Mouse (Mus musculus): ENCODE data around the gene Eri2. TPM values are rescaled to one million over a fixed set of nuclear protein-coding genes. Genes with fewer than 3 reads are reported as not detected.
A peak's percentile ranks its signal among the peaks of the same experiment; 100 is the strongest.

Eri2 gene
- polyA plus RNA-seq (2014; fragmentation: Nextera tagmentation; extraction: Ambion mirVana): 22.6 and 24.5 TPM in 2 replicates

DNA sequence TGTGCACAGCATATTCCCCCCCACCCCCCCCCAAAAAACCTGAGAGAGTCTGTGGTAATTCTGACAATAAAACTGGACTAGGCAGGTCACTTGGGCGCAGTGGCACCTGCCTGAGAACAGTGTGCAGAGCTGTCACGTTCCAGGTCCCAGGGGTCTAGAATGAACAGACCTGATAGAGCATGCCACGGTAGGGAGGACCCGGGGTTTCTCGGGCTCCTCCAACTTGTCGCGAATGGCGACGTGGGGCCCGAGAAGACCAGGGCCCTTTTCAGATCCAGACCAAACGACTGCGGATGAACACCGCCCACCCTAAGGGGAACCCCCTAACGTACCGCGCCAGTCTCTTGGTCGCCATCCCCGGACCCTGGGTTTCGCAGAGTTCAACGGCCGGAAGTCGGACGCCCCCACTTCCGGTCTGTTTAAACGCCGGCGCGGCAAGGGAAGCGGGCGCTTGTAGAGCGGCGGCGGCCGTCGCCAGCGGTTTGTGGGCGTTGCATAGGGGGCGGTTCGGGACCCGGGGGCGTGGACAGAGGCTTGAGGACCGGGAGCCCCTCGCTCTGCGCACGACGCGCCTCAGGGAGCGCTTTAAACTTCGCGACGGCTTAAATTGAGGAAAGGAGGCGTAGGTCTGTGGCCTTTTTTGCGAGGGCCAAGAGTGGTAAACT is at the start of gene Eri2, which contains the start of gene Rexo5:
Gene Eri2, minus strand, starts transcription at position 473 of the 665 bp plus-strand sequence.
Gene Rexo5, plus strand, starts transcription at position 421 of the 665 bp plus-strand sequence.
- peaks cover 13% of the 10 kb centered on the region for H3K4me1 ChIP-seq (replicated peaks; ENCODE audit: control insufficient read depth, insufficient read depth, low read length)
- peak within 1 kb of the TSS; percentile 72 for H3K4me3 ChIP-seq (ENCODE audit: low read depth, low read length)
- under 1% methylated on average over 53 of the region's 53 CpGs for WGBS
- H3K9me3 ChIP-seq (ENCODE audit: control insufficient read depth, low read length): no peaks in the 10 kb centered on the region
- peak within 1 kb of the TSS; percentile 79 for H3K9ac ChIP-seq (ENCODE audit: low read depth, low read length)
- peak within 1 kb of the TSS; percentile 66 for H3K4me2 ChIP-seq
- ATAC-seq (replicated peaks; ENCODE audit: low FRiP score) (peak; percentile 98), DNase-seq (ENCODE audit: low spot score) (peak; percentile 91)
- no peaks in the 10 kb centered on the region for H3K27me3 ChIP-seq (replicated peaks; ENCODE audit: control insufficient read depth, insufficient read depth, low read length)
- H3K36me3 ChIP-seq (ENCODE audit: control insufficient read depth, insufficient read depth, low read length): peaks cover 6% of the 10 kb centered on the region; the same call in 1 of the 2 replicates
- H3K27ac ChIP-seq (ENCODE audit: low read depth, low read length): peak within 1 kb of the TSS; percentile 62

DNA sequence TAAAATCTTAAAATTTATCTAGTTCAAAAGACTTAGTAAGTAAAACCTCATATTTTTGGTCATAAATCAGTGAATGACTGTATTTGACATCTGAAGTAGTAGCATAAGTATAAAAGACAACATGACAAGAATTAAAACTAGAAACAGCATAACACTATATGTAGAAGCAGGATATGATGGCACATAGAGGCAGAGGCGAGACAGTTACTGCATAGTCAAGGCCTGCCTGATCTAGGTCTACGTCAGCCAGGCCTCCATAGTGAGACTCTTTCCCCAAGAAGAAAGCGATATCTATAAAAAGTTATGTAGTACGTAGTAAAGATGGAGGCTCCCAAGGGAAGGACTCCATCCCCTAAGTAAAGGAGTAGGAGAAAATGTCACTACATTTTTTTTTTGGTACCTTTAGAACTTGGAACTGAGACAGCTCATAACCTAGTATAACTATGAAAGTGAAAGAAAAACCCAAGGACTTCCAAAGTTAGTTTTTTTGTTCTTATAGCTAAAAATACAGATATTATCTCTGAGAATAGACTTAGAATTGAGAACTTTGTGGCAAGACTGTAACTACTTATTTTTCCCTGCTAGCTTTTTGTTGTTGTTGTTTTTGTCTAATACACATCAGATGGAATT is 48.1 kb upstream of the Eri2 start:
- ATAC-seq (replicated peaks; ENCODE audit: low FRiP score) (no peak), DNase-seq (ENCODE audit: low spot score) (no peak)
- WGBS: 90% methylated on average over 4 of the region's 4 CpGs
- Histone ChIP-seq H3K27ac (ENCODE audit: low read depth, low read length) (no peak overlapping the region), H3K36me3 (ENCODE audit: control insufficient read depth, insufficient read depth, low read length) (peaks cover 3% of the 10 kb centered on the region; the same call in 1 of the 2 replicates), H3K27me3 (replicated peaks; ENCODE audit: control insufficient read depth, insufficient read depth, low read length) (no peaks in the 10 kb centered on the region), H3K4me3 (ENCODE audit: low read depth, low read length) (no peak overlapping the region), H3K4me2 (no peak overlapping the region), H3K4me1 (replicated peaks; ENCODE audit: control insufficient read depth, insufficient read depth, low read length) (no peaks in the 10 kb centered on the region), H3K9me3 (ENCODE audit: control insufficient read depth, low read length) (no peaks in the 10 kb centered on the region), H3K9ac (ENCODE audit: low read depth, low read length) (no peak overlapping the region)

DNA sequence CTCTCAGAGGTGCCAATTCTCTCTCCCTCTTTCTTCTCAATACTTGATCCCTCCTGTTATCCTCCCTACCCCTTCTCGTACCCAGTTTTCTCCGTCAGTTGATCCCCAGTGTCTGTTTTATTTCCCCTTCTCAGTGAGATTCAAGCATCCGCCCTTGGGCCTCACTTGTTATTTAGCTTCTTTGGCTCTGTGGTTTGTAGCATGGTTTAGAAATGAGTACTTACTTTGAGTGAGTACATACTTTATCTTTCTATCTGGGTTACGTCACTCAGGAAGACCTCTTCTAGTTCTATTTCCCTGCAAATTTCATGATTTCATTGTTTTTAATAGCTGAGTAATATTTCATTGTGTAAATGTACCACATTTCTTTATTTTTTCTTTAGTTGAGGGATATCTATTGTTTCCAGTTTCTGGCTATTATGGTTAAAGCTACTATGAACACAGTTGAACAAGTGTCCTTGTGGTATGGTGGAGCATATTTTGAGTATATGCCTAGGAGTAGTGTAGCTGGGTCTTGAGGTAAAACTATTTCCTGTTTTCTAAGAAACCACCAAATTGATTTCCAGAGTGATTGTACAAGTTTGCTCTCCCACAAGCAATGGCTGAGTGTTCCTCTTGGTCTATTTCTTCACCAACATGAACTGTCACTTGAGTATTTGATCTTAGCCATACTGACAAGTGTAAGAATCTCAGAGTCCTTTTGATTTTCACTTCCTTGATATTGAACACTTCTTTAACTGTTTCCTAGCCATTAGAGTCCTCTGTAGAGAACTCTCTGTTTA is 42.3 kb upstream of the Eri2 start:
- ATAC-seq (replicated peaks; ENCODE audit: low FRiP score) (no peak), DNase-seq (ENCODE audit: low spot score) (no peak)
- Histone ChIP-seq H3K9ac (ENCODE audit: low read depth, low read length) (no peak overlapping the region), H3K4me1 (replicated peaks; ENCODE audit: control insufficient read depth, insufficient read depth, low read length) (no peaks in the 10 kb centered on the region), H3K4me3 (ENCODE audit: low read depth, low read length) (no peak overlapping the region), H3K36me3 (ENCODE audit: control insufficient read depth, insufficient read depth, low read length) (no peaks in the 10 kb centered on the region), H3K4me2 (no peak overlapping the region), H3K9me3 (ENCODE audit: control insufficient read depth, low read length) (no peaks in the 10 kb centered on the region), H3K27ac (ENCODE audit: low read depth, low read length) (no peak overlapping the region), H3K27me3 (replicated peaks; ENCODE audit: control insufficient read depth, insufficient read depth, low read length) (no peaks in the 10 kb centered on the region)
- 78% methylated on average over 4 of the region's 4 CpGs for WGBS

DNA sequence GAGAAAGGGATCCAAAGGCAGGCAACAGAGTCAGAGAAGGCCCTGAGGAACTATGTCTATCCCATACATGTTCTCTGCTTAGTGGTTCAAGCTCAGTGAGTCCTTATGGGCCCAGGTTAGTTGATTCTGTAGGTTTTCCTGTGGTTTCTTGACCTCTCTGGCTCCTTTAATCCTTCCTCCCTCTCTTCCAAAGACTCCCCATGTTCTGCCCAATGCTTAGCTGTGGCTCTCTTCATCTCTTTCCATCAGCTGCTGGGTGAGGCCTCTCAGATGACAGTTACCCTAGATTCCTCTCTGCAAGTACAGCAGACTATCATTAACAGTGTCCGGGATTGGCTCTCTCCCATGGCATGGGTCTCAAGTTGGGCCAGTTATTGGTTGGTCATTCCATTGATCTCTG is 41.5 kb upstream of the Eri2 start:
- no peak overlapping the region for H3K27ac ChIP-seq (ENCODE audit: low read depth, low read length)
- ATAC-seq (replicated peaks; ENCODE audit: low FRiP score) (no peak), DNase-seq (ENCODE audit: low spot score) (no peak)
- H3K27me3 ChIP-seq (replicated peaks; ENCODE audit: control insufficient read depth, insufficient read depth, low read length): no peaks in the 10 kb centered on the region
- H3K36me3 ChIP-seq (ENCODE audit: control insufficient read depth, insufficient read depth, low read length): no peaks in the 10 kb centered on the region
- no peaks in the 10 kb centered on the region for H3K9me3 ChIP-seq (ENCODE audit: control insufficient read depth, low read length)
- 97% methylated on average over 1 of the region's 1 CpGs for WGBS
- H3K9ac ChIP-seq (ENCODE audit: low read depth, low read length): no peak overlapping the region
- no peak overlapping the region for H3K4me2 ChIP-seq
- no peak overlapping the region for H3K4me3 ChIP-seq (ENCODE audit: low read depth, low read length)
- no peaks in the 10 kb centered on the region for H3K4me1 ChIP-seq (replicated peaks; ENCODE audit: control insufficient read depth, insufficient read depth, low read length)

DNA sequence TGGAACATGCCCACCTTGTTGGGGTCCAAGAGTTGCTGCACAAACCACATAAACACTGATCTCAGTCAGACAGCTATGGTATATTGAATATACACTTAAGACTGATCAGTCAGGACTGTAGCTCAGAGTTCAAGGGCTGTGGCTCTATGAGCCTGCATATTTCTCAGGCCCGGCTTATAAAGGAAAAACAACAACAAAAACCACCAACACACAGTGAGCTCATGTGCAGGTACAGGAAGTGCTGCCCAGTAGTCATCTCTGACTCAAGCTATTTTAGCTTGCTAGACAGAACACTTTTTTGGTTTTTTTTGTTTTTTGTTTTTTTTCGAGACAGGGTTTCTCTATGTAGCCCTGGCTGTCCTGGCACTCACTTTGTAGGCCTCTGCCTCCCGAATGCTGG is 14.9 kb upstream of the Eri2 start:
- Histone ChIP-seq H3K27ac (ENCODE audit: low read depth, low read length) (no peak overlapping the region), H3K4me2 (no peak overlapping the region), H3K9me3 (ENCODE audit: control insufficient read depth, low read length) (no peaks in the 10 kb centered on the region), H3K27me3 (replicated peaks; ENCODE audit: control insufficient read depth, insufficient read depth, low read length) (no peaks in the 10 kb centered on the region), H3K36me3 (ENCODE audit: control insufficient read depth, insufficient read depth, low read length) (peaks cover 5% of the 10 kb centered on the region; the same call in 1 of the 2 replicates), H3K4me1 (replicated peaks; ENCODE audit: control insufficient read depth, insufficient read depth, low read length) (no peaks in the 10 kb centered on the region), H3K4me3 (ENCODE audit: low read depth, low read length) (no peak overlapping the region), H3K9ac (ENCODE audit: low read depth, low read length) (no peak overlapping the region)
- DNase-seq (ENCODE audit: low spot score) (no peak), ATAC-seq (replicated peaks; ENCODE audit: low FRiP score) (no peak)
- 87% methylated on average over 3 of the region's 3 CpGs for WGBS

DNA sequence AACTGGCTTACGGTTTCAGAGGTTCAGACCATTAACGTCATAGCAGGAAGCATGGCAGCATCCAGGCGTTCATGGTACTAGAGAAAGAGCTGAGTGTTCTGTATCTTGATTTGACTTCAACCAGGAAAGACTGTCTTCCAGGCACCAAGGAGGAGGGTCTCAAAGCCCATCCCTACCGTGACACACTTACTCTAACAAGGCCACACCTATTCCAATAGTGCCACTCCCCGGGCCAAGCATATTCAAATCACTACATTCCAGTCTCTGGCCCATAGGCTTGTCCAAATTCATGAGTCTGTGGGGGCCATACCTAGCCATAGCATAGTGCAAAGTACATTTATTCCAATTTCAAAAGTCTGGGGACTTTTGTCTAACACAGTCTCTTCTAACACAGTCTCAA is 13.5 kb upstream of the Eri2 start:
- Histone ChIP-seq H3K4me3 (ENCODE audit: low read depth, low read length) (no peak overlapping the region), H3K27ac (ENCODE audit: low read depth, low read length) (no peak overlapping the region), H3K9ac (ENCODE audit: low read depth, low read length) (no peak overlapping the region), H3K4me1 (replicated peaks; ENCODE audit: control insufficient read depth, insufficient read depth, low read length) (no peaks in the 10 kb centered on the region), H3K4me2 (no peak overlapping the region), H3K27me3 (replicated peaks; ENCODE audit: control insufficient read depth, insufficient read depth, low read length) (no peaks in the 10 kb centered on the region), H3K36me3 (ENCODE audit: control insufficient read depth, insufficient read depth, low read length) (peaks cover 5% of the 10 kb centered on the region; the same call in 1 of the 2 replicates), H3K9me3 (ENCODE audit: control insufficient read depth, low read length) (no peaks in the 10 kb centered on the region)
- no peak for DNase-seq (ENCODE audit: low spot score)
- 96% methylated on average over 5 of the region's 5 CpGs for WGBS
- ATAC-seq (replicated peaks; ENCODE audit: low FRiP score): no peak

DNA sequence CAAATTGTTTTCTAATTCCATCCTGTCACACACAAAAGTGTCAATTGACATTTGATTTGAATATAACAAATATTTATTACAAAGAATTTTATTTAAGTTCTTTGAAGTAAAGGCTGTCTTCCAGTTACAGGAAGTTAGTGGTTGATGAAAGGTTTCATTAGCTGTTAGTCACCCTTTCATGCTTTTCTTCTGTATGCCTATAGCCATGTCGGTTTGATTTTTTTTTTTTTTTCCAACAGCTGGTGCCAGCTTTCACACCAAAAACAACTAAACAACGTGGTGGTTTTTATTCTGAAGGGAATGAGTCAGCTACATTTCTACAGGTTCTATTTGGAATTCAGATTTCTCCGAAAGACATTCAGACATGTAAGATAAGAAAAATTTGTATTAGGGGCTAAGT is 7.1 kb upstream of the Eri2 start:
- no peaks in the 10 kb centered on the region for H3K27me3 ChIP-seq (replicated peaks; ENCODE audit: control insufficient read depth, insufficient read depth, low read length)
- peaks cover under 1% of the 10 kb centered on the region; the same call in 1 of the 2 replicates for H3K36me3 ChIP-seq (ENCODE audit: control insufficient read depth, insufficient read depth, low read length)
- H3K4me2 ChIP-seq: no peak overlapping the region
- no peaks in the 10 kb centered on the region for H3K4me1 ChIP-seq (replicated peaks; ENCODE audit: control insufficient read depth, insufficient read depth, low read length)
- no peak for DNase-seq (ENCODE audit: low spot score)
- 81% methylated on average over 3 of the region's 3 CpGs for WGBS
- ATAC-seq (replicated peaks; ENCODE audit: low FRiP score): no peak
- H3K9me3 ChIP-seq (ENCODE audit: control insufficient read depth, low read length): no peaks in the 10 kb centered on the region
- H3K4me3 ChIP-seq (ENCODE audit: low read depth, low read length): no peak overlapping the region
- H3K27ac ChIP-seq (ENCODE audit: low read depth, low read length): no peak overlapping the region
- no peak overlapping the region for H3K9ac ChIP-seq (ENCODE audit: low read depth, low read length)

DNA sequence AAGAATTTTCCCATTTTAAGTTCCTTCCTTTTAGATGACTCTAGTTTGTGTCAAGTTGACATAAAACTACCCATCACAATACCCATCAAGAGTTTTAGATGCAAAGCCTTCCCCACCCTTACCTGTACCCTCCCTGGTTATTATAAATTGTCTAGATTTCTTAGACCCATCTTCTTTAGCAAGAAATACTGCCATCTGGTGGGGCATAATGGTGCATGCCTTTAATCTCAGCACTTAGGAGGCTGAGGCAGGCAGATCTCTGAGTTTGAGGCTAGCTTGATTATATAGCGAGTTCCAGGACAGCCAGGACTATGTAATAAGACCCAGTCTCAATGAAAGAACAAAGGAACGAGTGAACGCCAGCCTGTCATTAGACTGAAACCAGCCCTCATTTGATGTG is 6.6 kb upstream of the Eri2 start:
- WGBS: 94% methylated on average over 3 of the region's 3 CpGs
- no peak overlapping the region for H3K4me3 ChIP-seq (ENCODE audit: low read depth, low read length)
- ATAC-seq (replicated peaks; ENCODE audit: low FRiP score): no peak
- H3K4me1 ChIP-seq (replicated peaks; ENCODE audit: control insufficient read depth, insufficient read depth, low read length): no peaks in the 10 kb centered on the region
- H3K4me2 ChIP-seq: no peak overlapping the region
- no peak for DNase-seq (ENCODE audit: low spot score)
- no peak overlapping the region for H3K9ac ChIP-seq (ENCODE audit: low read depth, low read length)
- H3K27me3 ChIP-seq (replicated peaks; ENCODE audit: control insufficient read depth, insufficient read depth, low read length): no peaks in the 10 kb centered on the region
- no peaks in the 10 kb centered on the region for H3K9me3 ChIP-seq (ENCODE audit: control insufficient read depth, low read length)
- no peak overlapping the region for H3K27ac ChIP-seq (ENCODE audit: low read depth, low read length)
- no peaks in the 10 kb centered on the region; the same call in 1 of the 2 replicates for H3K36me3 ChIP-seq (ENCODE audit: control insufficient read depth, insufficient read depth, low read length)

Measured in liver, embryonic 11.5 days (tissue).